Mouse (Mus musculus) limb, embryonic 12.5 days (tissue): ENCODE measurements around the gene Ada. TPM values are rescaled to one million over a fixed set of nuclear protein-coding genes. Genes with fewer than 3 reads are reported as not detected.

ENCODE experiments used
- ATAC-seq: fragments of 200-750 bp; cut with Nextera tagmentation; 2 replicates; pipeline ENCODE4 v1.8.0; 2017; ENCODE audit warnings: low read depth, moderate TSS enrichment; ENCODE audit not compliant: insufficient number of reproducible peaks, insufficient read depth, low FRiP score, low TSS enrichment
- H3K27ac ChIP-seq: fragments of 300-500 bp; sonication (generic); 2 replicates; pipeline ENCODE4 v1.5.1; 2016; ENCODE audit warnings: mild to moderate bottlenecking, moderate library complexity
- H3K27me3 ChIP-seq: fragments of 300-500 bp; sonication (generic); 2 replicates; pipeline ENCODE4 v1.6.1; 2016; ENCODE audit warnings: mild to moderate bottlenecking, moderate library complexity
- H3K36me3 ChIP-seq: fragments of 300-500 bp; sonication (generic); 2 replicates; pipeline ENCODE4 v1.6.1; 2016; ENCODE audit warnings: mild to moderate bottlenecking, moderate library complexity
- H3K4me1 ChIP-seq: fragments of 300-500 bp; sonication (generic); replicated peaks from 2 replicates; pipeline ENCODE4 v1.6.1; 2016
- H3K4me2 ChIP-seq: fragments of 300-500 bp; sonication (generic); 2 replicates; pipeline ENCODE4 v1.6.1; 2016; ENCODE audit warnings: mild to moderate bottlenecking, moderate library complexity
- H3K4me3 ChIP-seq: fragments of 300-500 bp; sonication (generic); replicated peaks from 2 replicates; pipeline ENCODE4 v1.5.1; 2016; ENCODE audit warnings: mild to moderate bottlenecking
- H3K9ac ChIP-seq: fragments of 300-500 bp; sonication (generic); replicated peaks from 2 replicates; pipeline ENCODE4 v1.6.1; 2016; ENCODE audit warnings: mild to moderate bottlenecking, moderate library complexity
- H3K9me3 ChIP-seq: fragments of 300-500 bp; sonication (generic); 2 replicates; pipeline ENCODE4 v1.6.1; 2016; ENCODE audit warnings: mild to moderate bottlenecking, moderate library complexity
- WGBS: fragments of 180-500 bp; shearing (Covaris S2); methylation state at CpG from one replicate; pipeline ENCODE4 v1.1.7; 2016; 5-methylcytosine and 5-hydroxymethylcytosine counted together
- polyA plus RNA-seq: library from polyadenylated mRNA; unstranded; fragments of >200 nt; fragmentation: Nextera tagmentation; extraction: Ambion mirVana; gene quantifications from 2 replicates; pipeline ENCODE4 v1.2.1, GENCODE M21; 2016

Gene Ada
- 8.1 and 9.1 TPM in 2 replicates for polyA plus RNA-seq

- H3K9ac ChIP-seq = peak within 1 kb of the TSS; percentile 70
- H3K4me2 ChIP-seq = peak within 1 kb of the TSS; percentile 97
- H3K36me3 ChIP-seq = no peaks in the 10 kb centered on the region
- WGBS = under 1% methylated on average over 52 of the region's 57 CpGs
- no peaks in the 10 kb centered on the region for H3K9me3 ChIP-seq
- peak within 1 kb of the TSS; percentile 59 for H3K4me3 ChIP-seq
- peak; percentile 54 for ATAC-seq
- H3K27me3 ChIP-seq = peaks cover 14% of the 10 kb centered on the region
- H3K27ac ChIP-seq = no peak within 1 kb of the TSS
- peaks cover 15% of the 10 kb centered on the region for H3K4me1 ChIP-seq
Measured at GRCm38 (mm10) chr2:163749647-163750611, at the start of gene Ada. Gene Ada (minus strand): TSS chr2:163750239.

GRCm38 (mm10) chr2:163798411-163798810 lies 48.4 kb upstream of the Ada start:
- no peak for ATAC-seq
- H3K4me1 ChIP-seq = no peaks in the 10 kb centered on the region
- H3K36me3 ChIP-seq = no peaks in the 10 kb centered on the region
- H3K4me3 ChIP-seq = no peak overlapping the region
- no peaks in the 10 kb centered on the region for H3K27me3 ChIP-seq
- 44% methylated on average over 7 of the region's 7 CpGs for WGBS
- no peaks in the 10 kb centered on the region for H3K9me3 ChIP-seq
- H3K4me2 ChIP-seq = no peak overlapping the region
- H3K9ac ChIP-seq = no peak overlapping the region
- H3K27ac ChIP-seq = 0 out of 2 replicates have a peak overlapping the region, but pooled peaks have one; percentile 12

- ATAC-seq = no peak
- Histone ChIP-seq H3K4me3 (no peak overlapping the region), H3K36me3 (no peaks in the 10 kb centered on the region), H3K27ac (no peak overlapping the region), H3K4me2 (no peak overlapping the region), H3K27me3 (no peaks in the 10 kb centered on the region), H3K9me3 (no peaks in the 10 kb centered on the region), H3K9ac (no peak overlapping the region), H3K4me1 (no peaks in the 10 kb centered on the region)
- WGBS = 75% methylated on average over 4 of the region's 4 CpGs
Measured at GRCm38 (mm10) chr2:163788484-163788883, 38.4 kb upstream of the Ada start.

GRCm38 (mm10) chr2:163787709-163788108 lies 37.7 kb upstream of the Ada start:
- Histone ChIP-seq H3K4me1 (no peaks in the 10 kb centered on the region), H3K4me3 (no peak overlapping the region), H3K9me3 (no peaks in the 10 kb centered on the region), H3K27me3 (no peaks in the 10 kb centered on the region), H3K36me3 (no peaks in the 10 kb centered on the region), H3K9ac (no peak overlapping the region), H3K27ac (no peak overlapping the region), H3K4me2 (no peak overlapping the region)
- 40% methylated on average over 3 of the region's 3 CpGs for WGBS
- no peak for ATAC-seq

GRCm38 (mm10) chr2:163787086-163787485 lies 37.0 kb upstream of the Ada start:
- 75% methylated on average over 6 of the region's 6 CpGs for WGBS
- H3K4me1 ChIP-seq = no peaks in the 10 kb centered on the region
- H3K27me3 ChIP-seq = no peaks in the 10 kb centered on the region

GRCm38 (mm10) chr2:163783901-163784300 lies 33.9 kb upstream of the Ada start:
- 75% methylated on average over 4 of the region's 4 CpGs for WGBS
- no peak overlapping the region for H3K9ac ChIP-seq
- H3K27me3 ChIP-seq = 0 out of 2 replicates have a peak, but pooled peaks cover 3% of the 10 kb centered on the region
- H3K36me3 ChIP-seq = no peaks in the 10 kb centered on the region
- H3K27ac ChIP-seq = no peak overlapping the region
- H3K4me3 ChIP-seq = no peak overlapping the region
- H3K4me1 ChIP-seq = no peaks in the 10 kb centered on the region
- ATAC-seq = no peak
- no peak overlapping the region for H3K4me2 ChIP-seq
- H3K9me3 ChIP-seq = no peaks in the 10 kb centered on the region

More at GRCm38 (mm10) chr2:163787086-163787485, 37.0 kb upstream of the Ada start:
- no peak overlapping the region for H3K9ac ChIP-seq
- no peak for ATAC-seq
- no peak overlapping the region for H3K4me2 ChIP-seq
- H3K36me3 ChIP-seq = no peaks in the 10 kb centered on the region
- no peak overlapping the region for H3K27ac ChIP-seq
- no peak overlapping the region for H3K4me3 ChIP-seq
- H3K9me3 ChIP-seq = no peaks in the 10 kb centered on the region

- Histone ChIP-seq H3K9ac (no peak overlapping the region), H3K4me1 (no peaks in the 10 kb centered on the region), H3K27me3 (0 out of 2 replicates have a peak, but pooled peaks cover 3% of the 10 kb centered on the region), H3K4me2 (no peak overlapping the region), H3K27ac (no peak overlapping the region), H3K36me3 (no peaks in the 10 kb centered on the region), H3K9me3 (no peaks in the 10 kb centered on the region), H3K4me3 (no peak overlapping the region)
- WGBS = 93% methylated on average over 6 of the region's 6 CpGs
- no peak for ATAC-seq
Measured at GRCm38 (mm10) chr2:163783368-163783767, 33.3 kb upstream of the Ada start.

- H3K4me3 ChIP-seq = no peak overlapping the region
- H3K9ac ChIP-seq = no peak overlapping the region
- H3K36me3 ChIP-seq = no peaks in the 10 kb centered on the region
- no peak for ATAC-seq
- no peak overlapping the region for H3K27ac ChIP-seq
- no peaks in the 10 kb centered on the region for H3K4me1 ChIP-seq
- H3K4me2 ChIP-seq = no peak overlapping the region
- H3K9me3 ChIP-seq = no peaks in the 10 kb centered on the region
- H3K27me3 ChIP-seq = peaks cover 9% of the 10 kb centered on the region
- WGBS = 84% methylated on average over 4 of the region's 4 CpGs
Measured at GRCm38 (mm10) chr2:163778896-163779295, 28.9 kb upstream of the Ada start.

GRCm38 (mm10) chr2:163777061-163777460 lies 27.0 kb upstream of the Ada start:
- H3K4me3 ChIP-seq = no peak overlapping the region
- no peak overlapping the region for H3K27ac ChIP-seq
- WGBS = 8% methylated on average over 2 of the region's 2 CpGs
- H3K4me2 ChIP-seq = no peak overlapping the region
- H3K9ac ChIP-seq = no peak overlapping the region
- no peaks in the 10 kb centered on the region for H3K4me1 ChIP-seq
- no peaks in the 10 kb centered on the region for H3K36me3 ChIP-seq
- H3K9me3 ChIP-seq = no peaks in the 10 kb centered on the region
- H3K27me3 ChIP-seq = peaks cover 9% of the 10 kb centered on the region
- no peak for ATAC-seq

GRCm38 (mm10) chr2:163776661-163777060 lies 26.6 kb upstream of the Ada start:
- ATAC-seq = no peak
- H3K4me3 ChIP-seq = no peak overlapping the region
- H3K27ac ChIP-seq = no peak overlapping the region
- H3K4me2 ChIP-seq = no peak overlapping the region
- H3K9ac ChIP-seq = no peak overlapping the region
- H3K4me1 ChIP-seq = no peaks in the 10 kb centered on the region
- no peaks in the 10 kb centered on the region for H3K9me3 ChIP-seq
- H3K36me3 ChIP-seq = no peaks in the 10 kb centered on the region
- H3K27me3 ChIP-seq = peaks cover 9% of the 10 kb centered on the region
- WGBS = 30% methylated on average over 13 of the region's 13 CpGs

GRCm38 (mm10) chr2:163770731-163771130 lies 20.7 kb upstream of the Ada start:
- H3K27ac ChIP-seq = no peak overlapping the region
- 0 out of 2 replicates have a peak, but pooled peaks cover 4% of the 10 kb centered on the region for H3K27me3 ChIP-seq
- H3K4me3 ChIP-seq = no peak overlapping the region
- no peak for ATAC-seq
- no peaks in the 10 kb centered on the region for H3K36me3 ChIP-seq
- H3K9ac ChIP-seq = no peak overlapping the region
- 84% methylated on average over 8 of the region's 8 CpGs for WGBS
- no peaks in the 10 kb centered on the region for H3K4me1 ChIP-seq
- no peak overlapping the region for H3K4me2 ChIP-seq
- no peaks in the 10 kb centered on the region for H3K9me3 ChIP-seq
